Mouse (Mus musculus) liver, embryonic 14.5 days (tissue): ENCODE data around the gene Prkab2. TPM values are rescaled to one million over a fixed set of nuclear protein-coding genes. Genes with fewer than 3 reads are reported as not detected.

ENCODE experiments used
- ATAC-seq: fragments of 200-750 bp; cut with Nextera tagmentation; 2 replicates; pipeline ENCODE4 v1.8.0; 2017; ENCODE audit warnings: moderate number of reproducible peaks, mild to moderate bottlenecking, moderate library complexity; ENCODE audit not compliant: insufficient read depth
- DNase-seq, 3 experiments: peaks; one replicate each; pipeline ENCODE4 v3.0.0-alpha.2; 2012 to 2013; ENCODE audit warnings: low read depth in 3 of 3, low spot score in 3 of 3
- H3K27ac ChIP-seq: fragments of 300-500 bp; sonication (generic); 2 replicates; pipeline ENCODE4 v1.5.1; 2014; ENCODE audit warnings: moderate library complexity, mild to moderate bottlenecking, control low read depth, inconsistent platforms
- H3K27me3 ChIP-seq: fragments of 300-500 bp; sonication (generic); 2 replicates; pipeline ENCODE4 v1.6.1; 2014; ENCODE audit warnings: mild to moderate bottlenecking, low read length, moderate library complexity; ENCODE audit not compliant: control insufficient read depth, insufficient read depth
- H3K36me3 ChIP-seq: fragments of 300-500 bp; sonication (generic); replicated peaks from 2 replicates; pipeline ENCODE4 v1.6.1; 2014; ENCODE audit warnings: low read depth; ENCODE audit not compliant: control insufficient read depth, insufficient read depth
- H3K4me1 ChIP-seq, 2 experiments: fragments of 200-500 bp in 1 of 2; fragments of 300-500 bp in 1 of 2; sonication (generic) in 1 of 2; replicated peaks; 2 replicates each; pipeline ENCODE4 v1.6.1; 2012 to 2014; ENCODE audit warnings: antibody characterized with exemption in 1 of 2, inconsistent platforms in 1 of 2, low read length in 1 of 2; ENCODE audit not compliant: control insufficient read depth in 2 of 2, insufficient read depth in 2 of 2
- H3K4me2 ChIP-seq: fragments of 300-500 bp; sonication (generic); 2 replicates; pipeline ENCODE4 v1.6.1; 2014; ENCODE audit warnings: low read depth, mild to moderate bottlenecking, control low read depth, moderate library complexity
- H3K4me3 ChIP-seq, 2 experiments: fragments of 200-500 bp in 1 of 2; fragments of 300-500 bp in 1 of 2; sonication (generic) in 1 of 2; 2 replicates each; pipeline ENCODE4 v1.5.1; 2012 to 2014; ENCODE audit warnings: low read depth in 2 of 2, low read length in 2 of 2, mild to moderate bottlenecking in 2 of 2, control low read depth in 1 of 2, inconsistent platforms in 1 of 2, moderate library complexity in 1 of 2; ENCODE audit not compliant: insufficient read depth in 1 of 2
- H3K9ac ChIP-seq: fragments of 300-500 bp; sonication (generic); replicated peaks from 2 replicates; pipeline ENCODE4 v1.6.1; 2014; ENCODE audit warnings: mild to moderate bottlenecking, control low read depth, moderate library complexity
- H3K9me3 ChIP-seq: fragments of 300-500 bp; sonication (generic); 2 replicates; pipeline ENCODE4 v1.6.1; 2016; ENCODE audit warnings: low read length, mixed read lengths; ENCODE audit not compliant: control insufficient read depth
- CTCF ChIP-seq: IDR thresholded peaks from 2 replicates; pipeline ENCODE4 v1.5.1; 2016; ENCODE audit warnings: antibody characterized with exemption, low read depth, control low read depth
- EP300 ChIP-seq: IDR thresholded peaks from 2 replicates; pipeline ENCODE4 v1.6.1; 2016; ENCODE audit warnings: antibody characterized with exemption, low read depth
- WGBS: fragments of 180-500 bp; shearing (Covaris S2); extraction: QIAGEN DNeasy Blood & Tissue Kit; methylation state at CpG from one replicate; pipeline ENCODE4 v1.1.7; 2014; ENCODE audit not compliant: insufficient replicate concordance; 5-methylcytosine and 5-hydroxymethylcytosine counted together
- polyA plus RNA-seq, 2 experiments: library from polyadenylated mRNA; depleted of rRNA in 1 of 2; stranded (reverse) in 1 of 2; unstranded in 1 of 2; fragments of >200 nt; fragmentation: Nextera tagmentation in 1 of 2; extraction: Ambion mirVana in 1 of 2; gene quantifications; 2 replicates each; pipeline versions ENCODE4 v1.2.1 to v1.2.3; 2012 to 2014

The Prkab2 gene
- polyA plus RNA-seq, 2 experiments = 1.1 to 2.1 TPM

DNA sequence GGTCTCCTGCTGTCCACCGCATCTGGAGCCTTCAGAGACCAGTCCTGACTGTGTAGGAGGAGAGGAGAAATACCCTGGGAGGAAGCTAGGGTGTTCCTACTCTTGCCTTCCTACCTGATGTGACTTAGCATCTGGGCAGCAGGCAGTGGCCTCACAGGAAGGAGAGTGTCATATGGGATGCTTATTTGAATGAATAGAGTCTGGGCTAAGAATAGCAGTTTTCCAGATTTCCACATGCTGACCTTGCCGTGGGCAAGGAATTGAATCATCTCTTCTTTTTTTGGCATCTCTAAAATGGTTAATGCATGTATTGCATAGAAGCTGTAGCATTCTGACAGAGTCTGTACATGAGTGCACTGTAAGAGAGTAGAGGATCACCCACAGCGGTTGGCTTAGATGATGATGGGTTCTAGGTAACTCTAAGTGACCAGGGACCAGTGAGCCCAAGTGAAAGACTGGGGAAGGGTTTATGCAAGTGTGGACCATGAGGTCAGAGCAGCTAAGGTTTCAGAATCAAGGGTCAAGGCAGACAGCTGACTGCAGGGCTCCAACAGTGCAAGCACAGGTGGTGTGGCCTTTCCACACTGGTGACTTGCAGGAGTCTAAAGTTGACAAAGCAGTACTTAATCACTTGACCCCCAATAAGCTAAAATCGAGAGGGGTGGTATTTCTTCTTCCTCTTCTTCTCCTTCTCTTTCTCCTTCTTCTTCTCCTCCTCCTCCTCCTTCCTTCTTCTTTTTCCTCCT is 28.6 kb downstream of the Prkab2 start:
- WGBS = 60% methylated on average over 4 of the region's 4 CpGs
- peaks cover 0 to 9% of the 10 kb centered on the region in 2 experiments; a peak in 2 of 4 replicates for H3K4me1 ChIP-seq
- H3K27me3 ChIP-seq = no peaks in the 10 kb centered on the region; the same call in 1 of the 2 replicates
- no peak for DNase-seq
- TF ChIP-seq CTCF (no peak), EP300 (no peak)
- no peak overlapping the region for H3K4me3 ChIP-seq
- no peak overlapping the region for H3K27ac ChIP-seq
- no peaks in the 10 kb centered on the region for H3K9me3 ChIP-seq
- no peak overlapping the region for H3K4me2 ChIP-seq
- ATAC-seq = no peak
- H3K36me3 ChIP-seq = no peaks in the 10 kb centered on the region
- H3K9ac ChIP-seq = no peak overlapping the region

- ATAC-seq (no peak), DNase-seq (no peak)
- no peaks in the 10 kb centered on the region for H3K27me3 ChIP-seq
- H3K4me1 ChIP-seq = no peaks in the 10 kb centered on the region
- 26% methylated on average over 2 of the region's 2 CpGs for WGBS
- H3K4me2 ChIP-seq = no peak overlapping the region
- H3K27ac ChIP-seq = no peak overlapping the region
- H3K9ac ChIP-seq = no peak overlapping the region
- TF ChIP-seq CTCF = no peak
- no peak for TF ChIP-seq EP300
- no peaks in the 10 kb centered on the region for H3K36me3 ChIP-seq
- H3K9me3 ChIP-seq = no peaks in the 10 kb centered on the region
- H3K4me3 ChIP-seq = no peak overlapping the region
Measured at GRCm38 (mm10) chr3:97689289-97689688, 31.3 kb downstream of the Prkab2 start.

DNA sequence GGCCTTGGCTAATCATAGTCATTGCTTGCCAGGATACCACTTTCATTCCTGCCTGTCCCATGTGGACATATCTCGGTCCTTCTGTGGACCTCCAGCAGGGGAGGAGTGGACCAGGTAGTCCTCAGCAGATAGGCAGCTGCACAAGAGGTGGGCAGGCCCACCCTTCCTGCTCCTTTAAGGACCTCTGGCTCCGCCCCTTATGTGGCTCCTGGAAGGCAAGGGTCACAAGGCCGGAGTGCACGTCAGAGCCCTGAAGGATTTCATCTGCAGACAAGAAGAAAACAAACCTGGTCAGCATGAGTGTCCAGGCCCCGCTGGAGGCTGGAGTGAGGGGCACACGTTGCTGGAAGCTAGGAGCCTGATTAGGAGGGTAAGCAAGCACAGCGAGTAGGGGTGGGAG is 32.6 kb downstream of the Prkab2 start:
- no peaks in the 10 kb centered on the region for H3K4me1 ChIP-seq
- no peaks in the 10 kb centered on the region for H3K36me3 ChIP-seq
- H3K27ac ChIP-seq = no peak overlapping the region
- no peaks in the 10 kb centered on the region for H3K9me3 ChIP-seq
- no peaks in the 10 kb centered on the region for H3K27me3 ChIP-seq
- WGBS = 57% methylated on average over 7 of the region's 7 CpGs
- DNase-seq = no peak
- no peak for ATAC-seq
- H3K9ac ChIP-seq = no peak overlapping the region
- no peak overlapping the region for H3K4me3 ChIP-seq
- TF ChIP-seq CTCF (no peak), EP300 (no peak)
- H3K4me2 ChIP-seq = no peak overlapping the region

- Histone ChIP-seq H3K27ac (no peak overlapping the region), H3K4me3 (no peak overlapping the region), H3K9me3 (no peaks in the 10 kb centered on the region), H3K36me3 (no peaks in the 10 kb centered on the region), H3K4me2 (no peak overlapping the region), H3K27me3 (no peaks in the 10 kb centered on the region), H3K4me1 (no peaks in the 10 kb centered on the region), H3K9ac (no peak overlapping the region)
- TF ChIP-seq CTCF = no peak
- no peak for TF ChIP-seq EP300
- 61% methylated on average over 12 of the region's 12 CpGs for WGBS
- DNase-seq (no peak), ATAC-seq (no peak)
Measured at GRCm38 (mm10) chr3:97691443-97692017, 33.5 kb downstream of the Prkab2 start.

- Histone ChIP-seq H3K9ac (no peak overlapping the region), H3K27me3 (no peaks in the 10 kb centered on the region), H3K4me2 (no peak overlapping the region), H3K27ac (no peak overlapping the region), H3K9me3 (no peaks in the 10 kb centered on the region), H3K36me3 (no peaks in the 10 kb centered on the region), H3K4me3 (no peak overlapping the region), H3K4me1 (no peaks in the 10 kb centered on the region)
- no peak for ATAC-seq
- no peak for DNase-seq
- WGBS = 59% methylated on average over 6 of the region's 6 CpGs
- no peak for TF ChIP-seq EP300
- TF ChIP-seq CTCF = no peak
Measured at GRCm38 (mm10) chr3:97693806-97694205, 35.8 kb downstream of the Prkab2 start.
